Mouse (Mus musculus) brain, embryonic 14.5 days (tissue): ENCODE measurements around the gene Serpina3n.

Experiments used
- CTCF ChIP-seq: fragments of 200-500 bp; IDR thresholded peaks from 2 replicates; pipeline ENCODE4 v1.5.1; 2012; ENCODE audit warnings: inconsistent platforms, mild to moderate bottlenecking, moderate library complexity, borderline replicate concordance; ENCODE audit not compliant: insufficient read depth, insufficient read length; ENCODE audit errors: extremely low read depth
- POLR2A ChIP-seq: fragments of 200-500 bp; IDR thresholded peaks from 2 replicates; pipeline ENCODE4 v1.6.1; 2012; ENCODE audit warnings: mild to moderate bottlenecking, inconsistent platforms, borderline replicate concordance; ENCODE audit not compliant: poor library complexity, insufficient read depth, insufficient read length, severe bottlenecking; ENCODE audit errors: extremely low read depth

- TF ChIP-seq POLR2A (no peak), CTCF (no peak)
Observed at GRCm38 (mm10) chr12:104433951-104434735, 27.6 kb downstream of the Serpina3n start.
